Mouse (Mus musculus) midbrain, embryonic 16.5 days (tissue): ENCODE results near the gene Rad9b. TPM values are rescaled to one million over a fixed set of nuclear protein-coding genes. Genes with fewer than 3 reads are reported as not detected.

Experiments
- ATAC-seq: fragments of 200-750 bp; cut with Nextera tagmentation; 2 replicates; pipeline ENCODE4 v1.8.0; 2017; ENCODE audit warnings: moderate TSS enrichment
- H3K27ac ChIP-seq: fragments of 300-500 bp; sonication (generic); 2 replicates; pipeline ENCODE4 v1.5.1; 2014; ENCODE audit warnings: mild to moderate bottlenecking, low read length, mixed read lengths
- H3K27me3 ChIP-seq: fragments of 300-500 bp; sonication (generic); 2 replicates; pipeline ENCODE4 v1.6.1; 2014; ENCODE audit warnings: low read depth, low read length, mixed read lengths; ENCODE audit not compliant: control insufficient read depth, insufficient read depth
- H3K36me3 ChIP-seq: fragments of 300-500 bp; sonication (generic); 2 replicates; pipeline ENCODE4 v1.6.1; 2014; ENCODE audit warnings: mild to moderate bottlenecking, low read length, moderate library complexity, mixed read lengths; ENCODE audit not compliant: control insufficient read depth, insufficient read depth
- H3K4me1 ChIP-seq: fragments of 300-500 bp; sonication (generic); 2 replicates; pipeline ENCODE4 v1.6.1; 2014; ENCODE audit warnings: mild to moderate bottlenecking, low read length, mixed read lengths; ENCODE audit not compliant: control insufficient read depth, insufficient read depth
- H3K4me2 ChIP-seq: fragments of 300-500 bp; sonication (generic); 2 replicates; pipeline ENCODE4 v1.6.1; 2014; ENCODE audit warnings: mild to moderate bottlenecking, low read length, mixed read lengths
- H3K4me3 ChIP-seq: fragments of 300-500 bp; sonication (generic); 2 replicates; pipeline ENCODE4 v1.5.1; 2014; ENCODE audit warnings: low read depth, mild to moderate bottlenecking, low read length, moderate library complexity, mixed read lengths
- H3K9ac ChIP-seq: fragments of 300-500 bp; sonication (generic); 2 replicates; pipeline ENCODE4 v1.6.1; 2014; ENCODE audit warnings: low read depth, low read length, mixed read lengths
- H3K9me3 ChIP-seq: fragments of 300-500 bp; sonication (generic); replicated peaks from 2 replicates; pipeline ENCODE4 v1.6.1; 2014; ENCODE audit warnings: mild to moderate bottlenecking, low read length, mixed read lengths; ENCODE audit not compliant: control insufficient read depth, poor library complexity, severe bottlenecking
- WGBS: fragments of 180-500 bp; shearing (Covaris S2); extraction: QIAGEN DNeasy Blood & Tissue Kit; methylation state at CpG from one replicate; pipeline ENCODE4 v1.1.7; 2014; 5-methylcytosine and 5-hydroxymethylcytosine counted together
- polyA plus RNA-seq: library from polyadenylated mRNA; unstranded; fragments of >200 nt; fragmentation: Nextera tagmentation; extraction: Ambion mirVana; gene quantifications from 2 replicates; pipeline ENCODE4 v1.2.1, GENCODE M21; 2015

Rad9b gene
- polyA plus RNA-seq, 1 experiment from 2014 or later = 23.9 TPM

DNA sequence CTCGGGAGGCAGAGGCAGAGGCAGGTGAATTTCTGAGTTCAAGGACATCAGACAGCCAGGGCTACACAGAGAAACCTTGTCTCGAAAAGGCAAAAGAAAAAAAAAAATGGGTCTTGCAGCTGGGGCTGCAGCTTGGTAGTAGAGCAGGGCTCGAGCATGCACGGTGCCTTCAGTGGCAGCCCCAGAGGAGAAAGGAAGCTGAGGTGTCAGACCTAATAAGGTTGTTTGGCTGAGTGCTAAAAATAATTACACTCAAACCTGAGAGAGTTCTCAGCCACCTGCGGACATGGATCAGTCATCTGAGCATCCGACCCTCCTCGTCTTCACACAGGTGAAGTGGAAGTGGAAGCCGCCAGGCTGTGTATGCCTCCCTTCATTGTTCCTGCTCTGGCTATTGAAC lies 43.3 kb downstream of the Rad9b start:
- Histone ChIP-seq H3K4me2 (no peak overlapping the region), H3K27me3 (no peaks in the 10 kb centered on the region), H3K9ac (no peak overlapping the region), H3K36me3 (0 out of 2 replicates have a peak, but pooled peaks cover 5% of the 10 kb centered on the region), H3K27ac (no peak overlapping the region), H3K4me3 (no peak overlapping the region), H3K4me1 (peaks cover 2% of the 10 kb centered on the region; the same call in 1 of the 2 replicates), H3K9me3 (no peaks in the 10 kb centered on the region)
- no peak for ATAC-seq
- 77% methylated on average over 8 of the region's 8 CpGs for WGBS

- no peak for ATAC-seq
- H3K4me2 ChIP-seq = no peak overlapping the region
- no peak overlapping the region for H3K4me3 ChIP-seq
- 88% methylated on average over 3 of the region's 3 CpGs for WGBS
- 0 out of 2 replicates have a peak, but pooled peaks cover 3% of the 10 kb centered on the region for H3K36me3 ChIP-seq
- no peaks in the 10 kb centered on the region for H3K27me3 ChIP-seq
- H3K4me1 ChIP-seq = peaks cover 8% of the 10 kb centered on the region
- H3K27ac ChIP-seq = no peak overlapping the region
- H3K9ac ChIP-seq = no peak overlapping the region
- H3K9me3 ChIP-seq = no peaks in the 10 kb centered on the region
Observed at GRCm38 (mm10) chr5:122306536-122306935, 47.5 kb downstream of the Rad9b start.

DNA sequence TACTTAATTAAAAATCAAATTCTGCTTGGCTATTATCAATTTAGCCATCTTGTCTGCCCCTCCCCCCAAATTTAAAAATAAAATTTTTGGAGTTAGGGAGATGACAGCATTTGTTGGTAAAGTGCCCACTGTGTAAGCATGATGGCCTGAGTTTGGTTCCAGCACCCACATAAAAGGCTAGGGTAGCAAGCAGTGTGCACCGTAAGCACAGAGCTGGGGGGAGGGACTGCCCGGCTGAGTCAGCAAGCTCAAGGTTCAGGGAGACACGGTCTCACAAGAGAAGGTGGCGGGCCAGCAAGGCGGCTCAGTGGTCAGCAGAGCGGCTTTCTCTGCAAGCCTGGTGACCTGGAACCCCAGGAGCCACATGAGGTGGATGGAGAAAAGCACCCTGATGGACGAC lies 48.6 kb downstream of the Rad9b start:
- H3K27ac ChIP-seq = no peak overlapping the region
- H3K4me2 ChIP-seq = no peak overlapping the region
- no peak for ATAC-seq
- no peak overlapping the region for H3K4me3 ChIP-seq
- WGBS = 96% methylated on average over 7 of the region's 7 CpGs
- no peak overlapping the region for H3K9ac ChIP-seq
- H3K36me3 ChIP-seq = no peaks in the 10 kb centered on the region
- peaks cover 8% of the 10 kb centered on the region for H3K4me1 ChIP-seq
- no peaks in the 10 kb centered on the region for H3K27me3 ChIP-seq
- H3K9me3 ChIP-seq = no peaks in the 10 kb centered on the region

- H3K27ac ChIP-seq = no peak overlapping the region
- no peaks in the 10 kb centered on the region for H3K36me3 ChIP-seq
- H3K9me3 ChIP-seq = no peaks in the 10 kb centered on the region
- ATAC-seq = no peak
- H3K4me3 ChIP-seq = no peak overlapping the region
- H3K27me3 ChIP-seq = no peaks in the 10 kb centered on the region
- no peak overlapping the region for H3K4me2 ChIP-seq
- H3K4me1 ChIP-seq = peaks cover 8% of the 10 kb centered on the region
- WGBS = 82% methylated on average over 6 of the region's 6 CpGs
- H3K9ac ChIP-seq = no peak overlapping the region
Observed at GRCm38 (mm10) chr5:122304541-122304940, 49.5 kb downstream of the Rad9b start.

GRCm38 (mm10) chr5:122303937-122304336 lies 50.1 kb downstream of the Rad9b start:
- Histone ChIP-seq H3K4me3 (no peak overlapping the region), H3K4me2 (no peak overlapping the region), H3K4me1 (peaks cover 8% of the 10 kb centered on the region), H3K27ac (no peak overlapping the region), H3K9ac (no peak overlapping the region), H3K27me3 (no peaks in the 10 kb centered on the region), H3K36me3 (no peaks in the 10 kb centered on the region), H3K9me3 (no peaks in the 10 kb centered on the region)
- no peak for ATAC-seq
- 90% methylated on average over 7 of the region's 7 CpGs for WGBS

DNA sequence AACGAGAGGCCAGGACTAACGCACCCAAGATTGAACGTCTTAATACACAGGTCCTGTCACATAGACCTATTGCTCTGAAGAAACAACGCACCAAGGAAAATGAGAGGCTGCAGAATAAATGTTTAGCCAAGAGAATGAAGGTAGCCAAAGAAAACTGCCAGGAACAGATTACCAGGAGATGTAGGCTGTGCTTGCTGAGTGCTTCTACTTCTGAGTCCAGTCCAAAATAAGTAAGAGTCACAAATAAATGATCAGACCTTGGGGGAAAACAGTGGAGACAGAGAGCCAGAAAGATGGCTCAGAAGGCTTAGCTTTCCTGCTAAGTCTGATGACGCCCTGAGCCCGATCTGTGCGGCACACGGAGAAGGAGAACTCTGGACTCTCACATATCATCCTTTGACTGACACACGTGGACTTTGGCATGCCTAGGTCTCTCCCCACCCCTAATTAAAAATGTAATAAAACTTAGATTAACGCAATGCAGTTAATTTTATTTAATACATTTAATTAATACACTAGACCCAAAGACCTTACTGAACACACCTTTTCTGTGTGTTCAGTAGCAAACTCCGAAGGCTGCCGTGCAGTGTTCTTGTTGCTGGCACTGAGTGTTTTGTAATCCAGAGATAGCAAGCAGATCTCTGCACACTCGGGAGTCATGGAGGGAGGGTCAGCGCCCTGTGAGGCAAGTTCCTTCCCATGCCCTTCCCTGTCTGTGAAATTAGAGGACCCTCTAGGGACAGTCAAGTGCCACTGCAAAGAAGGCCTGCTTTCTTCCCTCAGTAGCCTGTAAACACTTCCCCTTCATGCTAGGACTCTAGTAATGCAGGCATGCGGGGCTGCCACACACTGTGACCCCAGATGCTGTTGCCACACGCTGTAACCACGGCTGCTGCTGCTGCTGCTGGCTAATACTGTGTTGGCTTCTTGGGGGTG lies 51.0 kb downstream of the Rad9b start:
- no peak overlapping the region for H3K4me3 ChIP-seq
- H3K9ac ChIP-seq = no peak overlapping the region
- H3K36me3 ChIP-seq = no peaks in the 10 kb centered on the region
- no peaks in the 10 kb centered on the region for H3K27me3 ChIP-seq
- no peak overlapping the region for H3K4me2 ChIP-seq
- WGBS = 68% methylated on average over 17 of the region's 17 CpGs
- H3K27ac ChIP-seq = no peak overlapping the region
- H3K9me3 ChIP-seq = no peaks in the 10 kb centered on the region
- peaks cover 8% of the 10 kb centered on the region for H3K4me1 ChIP-seq
- ATAC-seq = no peak

DNA sequence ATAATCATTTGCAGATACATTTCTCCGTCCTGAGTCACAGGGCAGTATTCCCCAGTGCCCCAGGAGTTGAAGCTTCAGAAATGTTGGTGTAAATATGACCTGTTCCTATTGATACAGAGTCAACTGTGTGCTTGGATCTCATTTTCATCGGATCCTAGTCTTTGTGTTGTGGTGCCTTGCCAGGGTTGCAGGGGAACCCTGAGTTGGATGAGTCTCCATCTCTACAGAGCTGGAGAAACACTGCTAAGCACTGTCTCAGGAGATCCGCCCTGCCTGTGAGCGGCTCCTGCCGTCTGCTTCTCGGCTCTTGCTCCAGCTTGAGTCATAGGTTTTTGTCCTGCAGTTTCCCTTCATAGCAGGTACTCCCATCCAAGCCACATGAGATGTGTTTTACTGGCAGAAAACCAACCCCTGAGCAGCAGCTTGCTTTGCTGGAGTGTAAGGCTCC lies 53.9 kb downstream of the Rad9b start:
- H3K4me1 ChIP-seq = peaks cover 11% of the 10 kb centered on the region
- no peak overlapping the region for H3K9ac ChIP-seq
- no peak for ATAC-seq
- WGBS = 83% methylated on average over 6 of the region's 6 CpGs
- no peak overlapping the region for H3K27ac ChIP-seq
- no peaks in the 10 kb centered on the region for H3K9me3 ChIP-seq
- no peaks in the 10 kb centered on the region for H3K27me3 ChIP-seq
- H3K4me3 ChIP-seq = no peak overlapping the region
- H3K36me3 ChIP-seq = no peaks in the 10 kb centered on the region
- H3K4me2 ChIP-seq = no peak overlapping the region

- H3K27me3 ChIP-seq = no peaks in the 10 kb centered on the region
- no peak overlapping the region for H3K4me3 ChIP-seq
- peaks cover 17% of the 10 kb centered on the region for H3K4me1 ChIP-seq
- no peak overlapping the region for H3K9ac ChIP-seq
- H3K27ac ChIP-seq = no peak overlapping the region
- H3K4me2 ChIP-seq = no peak overlapping the region
- ATAC-seq = no peak
- 65% methylated on average over 14 of the region's 14 CpGs for WGBS
- no peaks in the 10 kb centered on the region for H3K9me3 ChIP-seq
- H3K36me3 ChIP-seq = no peaks in the 10 kb centered on the region
Observed at GRCm38 (mm10) chr5:122295113-122295935, 58.7 kb downstream of the Rad9b start.
